Mouse (Mus musculus): ENCODE measurements around the gene Nol12.

DNA sequence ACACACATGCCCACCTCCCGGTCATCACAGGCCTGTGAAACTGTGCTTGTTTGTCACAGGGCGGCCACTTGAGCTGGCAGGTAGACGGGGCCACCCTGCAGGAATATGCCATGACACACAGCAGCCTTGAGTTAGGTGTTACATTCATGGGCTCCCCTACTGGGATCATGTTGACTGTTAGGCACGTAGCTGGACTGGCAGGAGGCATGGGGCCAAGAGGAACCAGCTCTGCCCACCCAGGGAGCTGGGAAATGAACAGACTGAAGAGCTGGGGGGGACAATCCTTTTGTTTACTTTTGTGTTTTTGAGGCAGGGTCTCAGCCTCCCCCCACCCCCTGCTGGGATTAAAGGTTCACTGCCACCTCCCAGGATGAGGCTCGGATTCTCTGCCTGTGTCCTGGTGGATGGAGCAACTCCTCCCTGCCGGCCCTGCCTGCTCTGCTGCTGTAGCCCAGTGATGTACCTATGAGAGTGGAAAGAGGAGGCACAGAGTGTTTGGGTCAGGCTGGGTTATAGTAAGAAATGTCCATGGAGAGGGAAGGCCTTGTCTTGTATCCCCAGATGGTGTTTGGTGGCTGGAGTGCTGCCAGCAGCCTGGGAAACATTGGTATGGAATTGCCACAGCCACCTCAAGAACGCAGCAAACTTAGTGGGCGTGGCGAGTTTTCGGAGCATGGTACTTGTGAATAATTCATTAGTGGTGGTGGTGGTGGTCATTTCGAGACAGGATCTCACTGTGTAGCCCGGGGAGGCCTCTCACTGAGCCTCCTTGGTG lies 18.5 kb upstream of the Nol12 start:
- no peak for TF ChIP-seq CTCF (IDR thresholded peaks at IDR 0.05; ENCODE audit: borderline replicate concordance, extremely low read depth, insufficient read depth, insufficient read length)
- no peak for TF ChIP-seq POLR2A (IDR thresholded peaks at IDR 0.05; ENCODE audit: borderline replicate concordance, extremely low read depth, insufficient read depth, insufficient read length, poor library complexity, severe bottlenecking)
